Mouse (Mus musculus) neural tube, embryonic 11.5 days (tissue): ENCODE data around the gene Mrpl28. TPM values are rescaled to one million over a fixed set of nuclear protein-coding genes. Genes with fewer than 3 reads are reported as not detected.

Experiments used
- polyA plus RNA-seq: library from polyadenylated mRNA; unstranded; fragments of >200 nt; fragmentation: Nextera tagmentation; extraction: Ambion mirVana; gene quantifications from 2 replicates; pipeline ENCODE4 v1.2.1, GENCODE M21; 2014

Gene Mrpl28
- polyA plus RNA-seq, 1 experiment from 2014 or later: 240 TPM

Other genes with a start within 250 kb of the Mrpl28 start
- gene Mettl26, start 248.4 kb upstream of the Mrpl28 start, polyA plus RNA-seq: 57.8 and 58.8 TPM in 2 replicates
- gene Wfikkn1, start 242.6 kb upstream of the Mrpl28 start, polyA plus RNA-seq: 1.2 and 1.7 TPM in 2 replicates
- 23.6 and 25.9 TPM in 2 replicates for gene Rab40c, start 203.8 kb upstream of the Mrpl28 start, polyA plus RNA-seq
- gene Pigq, start 178.6 kb upstream of the Mrpl28 start, polyA plus RNA-seq: 51.6 and 60.9 TPM in 2 replicates
- gene Nhlrc4, start 178.5 kb upstream of the Mrpl28 start, polyA plus RNA-seq: 0.11 and 0.38 TPM in 2 replicates
- gene A930017K11Rik, start 170.9 kb upstream of the Mrpl28 start, polyA plus RNA-seq: not detected in 2 replicates
- gene Capn15, start 137.7 kb upstream of the Mrpl28 start, polyA plus RNA-seq: 21.0 and 23.3 TPM in 2 replicates
- gene Rab11fip3, start 53.9 kb upstream of the Mrpl28 start, polyA plus RNA-seq: 24.4 and 24.8 TPM in 2 replicates
- gene Decr2, start 33.2 kb upstream of the Mrpl28 start, polyA plus RNA-seq: 16.5 and 22.9 TPM in 2 replicates
- 66.9 and 68.2 TPM in 2 replicates for gene Nme4, start 27.9 kb upstream of the Mrpl28 start, polyA plus RNA-seq
- gene Tmem8, start 10.2 kb upstream of the Mrpl28 start, polyA plus RNA-seq: 1.1 and 1.3 TPM in 2 replicates
- 19.3 and 20.9 TPM in 2 replicates for gene Axin1, start 15.2 kb downstream of the Mrpl28 start, polyA plus RNA-seq
- 0.27 and 1.0 TPM in 2 replicates for gene Pdia2, start 75.6 kb downstream of the Mrpl28 start, polyA plus RNA-seq
- gene Rgs11, start 79.5 kb downstream of the Mrpl28 start, polyA plus RNA-seq: 0.53 and 0.77 TPM in 2 replicates
- gene Arhgdig, start 84.3 kb downstream of the Mrpl28 start, polyA plus RNA-seq: 14.5 and 16.2 TPM in 2 replicates
- 22.2 and 22.7 TPM in 2 replicates for gene Fam234a, start 120.7 kb downstream of the Mrpl28 start, polyA plus RNA-seq
- 125 and 128 TPM in 2 replicates for gene Luc7l, start 129.4 kb downstream of the Mrpl28 start, polyA plus RNA-seq